10 mouse cellular contexts compared by ENCODE assay signal in the genomic region with DNA sequence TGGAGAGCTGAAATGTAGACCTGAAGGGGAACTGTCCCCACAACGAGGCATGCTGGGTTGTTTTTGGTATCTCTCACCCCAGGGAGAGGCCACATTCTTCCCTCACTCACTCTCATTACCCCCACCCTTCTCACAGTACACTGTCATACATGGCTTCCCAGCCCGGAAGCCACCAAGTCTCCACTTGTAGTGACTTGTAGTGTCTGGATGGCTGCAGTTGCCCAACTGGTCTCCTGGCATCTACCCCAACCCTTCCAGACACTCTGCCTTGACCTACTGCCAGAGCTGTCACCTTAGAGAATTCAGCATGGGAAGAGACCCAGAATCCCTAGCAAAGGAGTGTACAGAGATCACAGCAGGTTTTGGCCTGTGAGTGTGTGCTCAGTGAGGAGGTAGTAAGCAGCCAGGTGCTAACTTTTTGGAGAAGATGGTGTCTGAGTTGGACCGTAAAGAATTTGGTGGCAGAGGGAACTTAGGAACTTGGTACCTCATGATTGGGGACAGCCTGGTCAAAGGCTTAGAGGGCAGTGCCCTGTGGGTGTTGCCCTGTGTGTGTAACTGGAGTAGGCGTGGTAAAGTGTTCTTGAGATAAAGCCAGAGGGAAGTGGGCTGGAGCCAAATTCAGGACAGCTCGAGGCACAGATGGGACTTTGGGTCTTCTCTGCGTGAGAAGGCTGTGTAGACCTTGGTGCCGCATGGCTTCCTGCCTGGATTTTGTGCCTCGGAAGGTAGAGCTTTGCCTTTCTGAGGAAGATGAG. TPM values are rescaled to one million over a fixed set of nuclear protein-coding genes. Genes with fewer than 3 reads are reported as not detected.
DNase-seq lines count a peak whose midpoint lies in the region; ATAC-seq and TF ChIP-seq lines count a peak whose summit lies in the region.
"Had no signal": no experiment of that assay in that cellular context is flagged by ENCODE, and none has a peak within 500 bp of the region (broad histone marks: within the 10 kb centered on the region; RNA-seq: fewer than 3 reads in every experiment).

No protein-coding gene starts in this region.

- 0 out of 2 replicates have a peak, but pooled peaks cover 4% of the 10 kb centered on the region for H3K36me3 ChIP-seq in lung, postnatal 0 days (ENCODE audit: insufficient read depth, low read length)

- no peak overlapping the region for H3K9ac ChIP-seq in lung, postnatal 0 days (replicated peaks; ENCODE audit: low read depth)

- peak; percentile 53 for ATAC-seq in lung, postnatal 0 days
- ATAC-seq in erythroid progenitor cell, adult 5-6 weeks (replicated peaks; ENCODE audit: low FRiP score, poor library complexity, severe bottlenecking), result peak; percentile 77
- no peak for ATAC-seq in activated CD4-positive, CD25-positive, alpha-beta regulatory T cell, adult 4 months

- DNase-seq in gastrocnemius, postnatal 25 days, result peak; percentile 23
- DNase-seq in gastrocnemius, postnatal 10 days, result no peak
- DNase-seq in lung, postnatal 0 days (ENCODE audit: low spot score), result peak; percentile 43
- no peak for DNase-seq in lung, postnatal 4 days
- peak; percentile 57 for DNase-seq in urinary bladder, postnatal 25 days (ENCODE audit: low spot score)
- DNase-seq in heart, postnatal 14 days, result no peak
- DNase-seq: heart, postnatal 4 days had no signal

- intact Hi-C loops in heart, postnatal 14 days (cut with DNase I), result no loop called here

- H3K9me3 ChIP-seq in lung, postnatal 0 days (ENCODE audit: low read length), result no peaks in the 10 kb centered on the region

- no peaks in the 10 kb centered on the region for H3K27me3 ChIP-seq in lung, postnatal 0 days (replicated peaks; ENCODE audit: insufficient read depth, low read length)
- H3K27me3 ChIP-seq: CH12.LX had no signal

- H3K27ac ChIP-seq in lung, postnatal 0 days (ENCODE audit: low read length), result no peak overlapping the region

- TF ChIP-seq CTCF in lung, postnatal 0 days (IDR thresholded peaks at IDR 0.05), result no peak

- H3K4me1 ChIP-seq in lung, postnatal 0 days (ENCODE audit: insufficient read depth, low read depth, low read length), result no peaks in the 10 kb centered on the region

- WGBS in lung, postnatal 0 days, result 69% methylated on average over 8 of the region's 8 CpGs

- no peak overlapping the region for H3K4me3 ChIP-seq in lung, postnatal 0 days (ENCODE audit: low read depth, low read length)

- TF ChIP-seq EP300 in lung, postnatal 0 days (IDR thresholded peaks at IDR 0.05), result no peak

- no peak overlapping the region for H3K4me2 ChIP-seq in lung, postnatal 0 days (replicated peaks; ENCODE audit: low read depth, low read length)

RNA-seq across cellular contexts. Expression of a gene that starts 18.9 kb away (rescaled TPM):
- total RNA-seq in gastrocnemius, postnatal 25 days (2021), result under 1 TPM; 0.56 to 0.75 TPM
- 1 to 10 TPM; 1.4 to 3.5 TPM for total RNA-seq in gastrocnemius, postnatal 10 days (2021)
- polyA plus RNA-seq in lung, postnatal 0 days (2015; fragmentation: Nextera tagmentation; extraction: Ambion mirVana), result 25.0 and 25.1 TPM in 2 replicates
- not detected in 2 replicates for total RNA-seq in erythroid progenitor cell, adult 5-6 weeks (2015; ENCODE audit: low replicate concordance)
- not detected in 2 replicates for total RNA-seq in erythroid progenitor cell, adult 5-6 weeks (2017; ENCODE audit: low replicate concordance)
- polyA plus RNA-seq in activated CD4-positive, CD25-positive, alpha-beta regulatory T cell, adult 4 months (2017; shearing (Covaris generic)), result 1 to 10 TPM; 1.9 to 3.2 TPM
- total RNA-seq in heart, postnatal 14 days (2021), result 1 to 10 TPM; 5.9 to 6.6 TPM

RNA-seq across cellular contexts. Expression of a gene that starts 22.2 kb away (rescaled TPM):
- 10 to 100 TPM; 26.5 to 28.3 TPM for total RNA-seq in gastrocnemius, postnatal 25 days (2021)
- total RNA-seq in gastrocnemius, postnatal 10 days (2021), result 10 to 100 TPM; 37.8 to 51.9 TPM
- polyA plus RNA-seq in lung, postnatal 0 days (2015; fragmentation: Nextera tagmentation; extraction: Ambion mirVana), result 16.5 and 18.5 TPM in 2 replicates
- total RNA-seq in erythroid progenitor cell, adult 5-6 weeks (2015; ENCODE audit: low replicate concordance), result 40.7 and 74.2 TPM in 2 replicates
- 79.4 and 114 TPM in 2 replicates for total RNA-seq in erythroid progenitor cell, adult 5-6 weeks (2017; ENCODE audit: low replicate concordance)
- polyA plus RNA-seq in activated CD4-positive, CD25-positive, alpha-beta regulatory T cell, adult 4 months (2017; shearing (Covaris generic)), result 10 to 100 TPM; 54.9 to 68.6 TPM
- total RNA-seq in heart, postnatal 14 days (2021), result 10 to 100 TPM; 47.6 to 49.5 TPM

RNA-seq across cellular contexts. Expression of a gene that starts 56.9 kb away (rescaled TPM):
- total RNA-seq in gastrocnemius, postnatal 25 days (2021), result 1 to 10 TPM; 6.5 to 8.5 TPM
- 1 to 10 TPM; 1.2 to 1.7 TPM for total RNA-seq in gastrocnemius, postnatal 10 days (2021)
- polyA plus RNA-seq in lung, postnatal 0 days (2015; fragmentation: Nextera tagmentation; extraction: Ambion mirVana), result 1.0 and 1.3 TPM in 2 replicates
- total RNA-seq in erythroid progenitor cell, adult 5-6 weeks (2015; ENCODE audit: low replicate concordance), result not detected in 2 replicates
- total RNA-seq in erythroid progenitor cell, adult 5-6 weeks (2017; ENCODE audit: low replicate concordance), result not detected in 2 replicates
- under 1 TPM in 1 of 2 experiments, not detected in 1; 0.14 TPM for polyA plus RNA-seq in activated CD4-positive, CD25-positive, alpha-beta regulatory T cell, adult 4 months (2017; shearing (Covaris generic))
- total RNA-seq in heart, postnatal 14 days (2021), result 1 to 10 TPM; 1.8 to 5.0 TPM

Comparison
In these comparisons a context has a peak if more than half of its experiments do, and no peak if none do; other contexts are left out.
1. DNase-seq: peak in gastrocnemius, postnatal 25 days (single experiment), lung, postnatal 0 days (single experiment) and urinary bladder, postnatal 25 days (single experiment); none in gastrocnemius, postnatal 10 days (single experiment), lung, postnatal 4 days (0 of 2) and heart, postnatal 14 days (0 of 2).